Mouse (Mus musculus) WW6 (cell line): ENCODE data around the gene Cltc.

Experiments
- DNase-seq: peaks from one replicate; pipeline ENCODE4 v3.0.0-alpha.2; 2013; ENCODE audit warnings: low read depth, low spot score

The Cltc gene

DNA sequence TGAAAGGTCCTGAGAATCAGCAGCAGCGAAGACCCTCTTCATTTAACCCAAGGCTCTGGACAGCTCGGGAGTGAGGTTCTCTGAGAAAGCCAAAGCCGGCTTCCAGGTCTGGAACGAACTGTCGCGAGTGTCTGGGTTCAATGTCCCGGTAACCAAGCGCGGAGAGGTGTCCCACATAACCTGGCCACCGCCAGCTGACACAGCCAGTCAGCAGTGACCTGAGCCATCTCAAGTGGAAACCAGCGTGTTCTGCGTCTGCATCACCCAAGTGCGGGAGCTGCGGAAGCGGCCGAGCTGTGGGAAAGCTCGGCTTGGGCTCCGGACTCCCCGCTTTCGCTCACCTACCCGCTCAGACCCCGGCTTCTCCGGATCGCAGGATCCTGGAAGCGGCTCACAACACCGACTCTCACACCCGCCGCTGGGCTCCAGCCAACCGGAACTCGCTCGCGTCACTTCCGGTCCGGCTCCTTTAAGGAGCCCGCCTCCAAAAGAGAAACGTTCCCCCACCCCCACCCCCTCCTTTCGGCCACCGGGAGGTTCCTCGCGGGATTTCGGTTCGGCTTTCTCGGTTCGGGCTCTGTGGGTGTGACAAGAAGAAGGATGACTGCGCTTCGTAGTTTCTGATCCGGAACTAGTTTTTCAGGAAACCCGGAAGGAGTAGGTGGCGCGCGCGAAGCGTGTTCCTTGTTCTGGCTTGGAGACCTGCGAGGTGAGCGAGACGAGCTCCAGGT lies 73.8 kb downstream of the Cltc start, which contains the start of the genes Vmp1 and Ptrh2:
Gene Vmp1 (minus strand): TSS at position 442 of the 731 bp plus-strand sequence.
Gene Ptrh2 (plus strand): TSS at position 591 of the 731 bp plus-strand sequence.
- peak; percentile 99 for DNase-seq

DNA sequence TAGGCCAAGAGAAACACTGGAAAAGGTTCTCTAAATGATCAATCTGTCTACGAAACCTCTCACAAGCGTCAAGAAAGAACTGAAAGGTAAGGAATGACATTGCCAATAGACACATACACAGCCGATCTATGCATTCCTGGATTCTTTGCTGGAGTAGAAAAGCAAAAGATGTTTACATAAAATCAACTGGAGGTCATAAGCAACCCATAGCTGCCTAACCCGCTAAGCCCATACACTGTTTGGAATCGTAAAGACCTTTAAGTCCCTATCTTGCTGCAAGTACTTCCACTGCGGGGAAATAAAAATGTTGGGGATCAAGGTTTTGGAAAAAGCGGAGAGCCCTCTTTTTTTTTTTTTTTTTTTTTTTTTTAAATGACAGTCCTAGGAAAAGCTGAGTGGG lies 74.5 kb downstream of the Cltc start:
- DNase-seq: no peak

DNA sequence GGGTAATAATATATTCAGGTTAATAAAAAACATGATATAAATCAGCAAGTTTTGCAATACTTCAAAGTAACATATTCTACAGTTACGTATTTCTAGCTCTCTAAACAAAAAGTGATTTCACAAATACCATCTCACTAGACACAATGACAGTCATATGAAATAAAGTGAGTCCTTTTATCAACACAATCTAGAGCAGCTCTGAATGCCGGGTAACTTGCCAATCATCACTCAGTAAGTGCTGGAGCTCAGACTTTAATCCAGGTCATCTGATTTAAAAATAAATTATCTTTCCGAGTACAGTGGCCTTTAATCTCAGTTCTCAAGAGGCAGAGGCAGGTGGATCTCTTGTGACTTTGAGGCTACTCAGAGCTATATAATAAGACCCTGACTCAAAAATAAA lies 75.9 kb downstream of the Cltc start:
- no peak for DNase-seq

DNA sequence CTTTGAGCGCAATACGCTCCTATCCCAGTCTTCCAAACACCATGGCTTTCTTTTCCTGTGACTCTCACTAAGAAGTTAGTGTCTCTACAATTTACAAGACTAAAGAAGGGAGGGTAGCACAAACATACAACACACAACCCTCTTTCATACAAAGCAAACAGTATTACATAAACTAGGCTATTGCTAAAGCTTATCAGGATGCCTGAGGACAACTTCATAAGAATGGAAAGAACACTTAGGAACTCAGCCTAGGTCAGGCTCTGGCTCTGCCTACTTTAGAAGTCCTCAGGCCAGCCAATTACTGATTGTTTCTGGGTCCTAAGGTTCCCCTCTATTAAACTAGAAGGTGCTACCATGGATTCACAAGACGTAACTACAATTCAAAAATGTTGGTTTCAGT lies 76.6 kb downstream of the Cltc start:
- no peak for DNase-seq

DNA sequence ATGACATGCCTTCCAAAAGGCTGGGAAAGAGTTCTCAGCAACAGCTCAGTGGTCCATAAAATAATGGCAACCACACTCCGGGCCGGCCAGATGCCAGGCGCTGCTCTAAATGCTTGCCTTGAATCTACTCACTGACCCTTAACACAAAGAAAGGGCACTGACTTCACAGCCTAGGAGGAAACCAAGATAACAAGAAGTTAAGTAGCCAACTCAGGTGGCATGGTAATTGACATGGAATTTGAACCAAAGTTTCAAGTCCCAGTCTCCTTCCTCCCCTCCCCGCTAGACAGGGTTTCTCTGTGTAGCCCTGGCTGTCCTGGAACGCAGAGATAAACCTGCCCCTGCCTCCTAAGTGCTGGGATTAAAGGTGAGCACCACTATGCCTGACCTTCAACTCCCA lies 78.4 kb downstream of the Cltc start:
- DNase-seq: no peak

DNA sequence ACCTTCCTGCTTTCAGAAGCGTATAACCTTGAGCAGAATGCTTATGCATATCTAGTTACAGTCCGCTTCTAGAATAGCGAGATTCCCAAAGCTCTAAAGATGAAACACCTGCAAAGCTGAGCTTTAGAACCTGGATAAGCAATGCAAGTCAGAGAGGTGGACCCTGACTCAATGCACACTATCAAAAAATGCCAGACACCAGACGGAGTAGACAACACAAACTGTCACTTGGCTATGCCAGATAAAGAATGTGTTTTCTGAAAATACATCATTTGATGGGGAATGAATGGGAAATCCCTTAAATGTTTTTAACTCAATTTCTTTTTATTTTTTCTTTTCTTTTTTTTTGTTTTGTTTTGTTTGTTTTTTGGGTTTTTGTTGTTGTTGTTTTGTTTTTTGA lies 81.8 kb downstream of the Cltc start:
- DNase-seq: no peak

DNA sequence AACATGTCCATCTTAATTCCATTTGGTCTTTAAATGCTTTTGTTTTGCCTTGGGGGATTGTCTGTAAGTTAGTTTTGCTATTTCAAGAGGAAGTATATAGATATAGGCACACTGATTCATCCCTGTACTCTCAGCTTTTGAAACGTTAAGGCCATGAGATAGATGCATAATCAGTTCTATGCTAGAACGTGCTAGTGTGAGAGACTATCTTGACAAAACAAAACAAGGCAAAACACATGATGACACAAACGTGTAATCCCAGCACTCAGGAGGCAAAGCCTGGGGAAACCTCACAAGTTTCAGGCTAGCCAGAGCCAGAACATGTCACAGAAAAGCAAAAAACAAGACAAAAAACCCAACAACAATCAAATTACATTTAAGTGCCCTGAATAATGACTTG lies 84.6 kb downstream of the Cltc start:
- DNase-seq: no peak

DNA sequence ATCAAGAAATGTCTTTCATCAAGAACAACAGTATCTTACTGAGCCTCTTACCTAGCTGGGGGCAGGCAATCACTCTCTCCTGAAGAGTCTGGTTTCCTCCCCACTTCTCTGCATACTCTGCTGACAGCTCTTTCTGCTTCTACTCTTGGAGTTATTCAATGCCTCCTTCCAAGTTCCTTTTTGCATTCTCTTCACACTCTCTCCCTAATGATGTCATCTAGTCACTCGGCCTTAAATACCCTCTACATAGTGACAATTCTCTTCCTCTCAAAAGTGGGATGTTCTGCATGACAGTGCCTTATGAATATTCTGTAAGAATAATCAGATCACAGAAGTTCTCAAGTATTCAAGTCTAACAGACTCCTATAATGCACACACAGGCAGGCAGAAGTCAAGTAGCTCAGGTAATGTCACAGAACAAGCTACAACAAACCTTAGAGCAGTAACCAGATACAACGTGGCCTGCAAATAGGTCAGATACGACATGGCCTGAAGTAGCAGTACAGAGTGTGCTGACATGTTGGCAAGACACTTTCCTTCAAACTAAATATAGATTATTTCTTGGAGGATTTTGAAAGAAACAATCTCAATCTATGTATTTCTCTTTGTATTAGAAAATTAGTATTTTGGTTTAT lies 86.2 kb downstream of the Cltc start:
- no peak for DNase-seq

DNA sequence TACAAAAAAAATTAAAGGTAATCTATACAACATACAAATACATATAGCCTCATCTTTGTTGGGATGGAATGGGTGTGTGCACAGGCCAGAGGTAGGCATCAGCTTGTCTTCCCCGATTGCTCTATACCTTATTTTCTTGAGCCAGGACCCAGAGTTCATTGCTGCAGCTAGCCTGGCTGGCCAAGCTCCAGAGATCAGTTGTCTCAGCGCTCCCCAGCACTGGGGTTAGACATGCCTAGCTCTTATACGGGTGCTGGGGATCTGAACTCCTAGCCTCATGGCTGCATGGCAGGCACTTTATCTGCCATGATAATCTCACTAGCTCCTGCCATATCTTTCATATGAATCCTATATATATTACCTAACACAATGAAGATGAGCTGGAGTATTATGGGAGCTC lies 89.2 kb downstream of the Cltc start:
- DNase-seq: no peak

DNA sequence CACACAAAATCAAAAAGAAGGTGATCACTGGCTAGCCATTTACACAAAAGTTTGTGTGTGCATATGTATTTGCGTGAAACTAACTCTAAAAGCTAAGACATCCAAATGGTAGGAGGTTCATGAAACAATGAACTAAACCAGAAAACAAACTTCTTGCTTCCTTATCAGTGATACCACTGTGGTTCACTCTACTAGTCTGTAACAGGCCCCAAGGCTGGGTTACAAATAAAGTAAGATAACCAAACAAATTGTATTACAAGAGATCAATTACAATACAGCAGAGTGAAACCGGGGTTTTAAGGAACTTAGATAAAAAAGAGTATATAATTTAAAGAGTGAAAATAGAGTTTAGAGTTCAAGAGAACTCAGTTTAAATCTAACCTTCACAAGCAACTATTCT lies 89.8 kb downstream of the Cltc start:
- no peak for DNase-seq

DNA sequence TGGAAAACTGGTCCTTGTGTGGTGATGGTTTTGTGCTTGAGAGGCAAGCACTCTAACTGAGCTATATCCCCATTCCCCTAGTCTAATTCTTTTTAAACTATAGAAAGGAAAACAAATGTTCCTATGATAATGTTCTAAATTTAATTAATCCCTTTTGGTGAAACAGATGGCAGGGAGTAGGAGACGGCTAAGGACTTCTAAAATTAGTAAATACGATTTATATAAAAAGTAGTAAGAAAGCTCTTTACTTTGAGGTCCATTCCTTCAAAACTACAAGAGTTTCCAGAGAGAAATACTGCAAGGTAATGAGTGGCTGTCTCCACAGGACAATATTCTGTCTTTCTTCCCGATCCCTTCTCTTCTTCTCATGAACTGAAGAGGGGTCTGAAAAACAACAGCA lies 93.0 kb downstream of the Cltc start:
- DNase-seq: no peak

DNA sequence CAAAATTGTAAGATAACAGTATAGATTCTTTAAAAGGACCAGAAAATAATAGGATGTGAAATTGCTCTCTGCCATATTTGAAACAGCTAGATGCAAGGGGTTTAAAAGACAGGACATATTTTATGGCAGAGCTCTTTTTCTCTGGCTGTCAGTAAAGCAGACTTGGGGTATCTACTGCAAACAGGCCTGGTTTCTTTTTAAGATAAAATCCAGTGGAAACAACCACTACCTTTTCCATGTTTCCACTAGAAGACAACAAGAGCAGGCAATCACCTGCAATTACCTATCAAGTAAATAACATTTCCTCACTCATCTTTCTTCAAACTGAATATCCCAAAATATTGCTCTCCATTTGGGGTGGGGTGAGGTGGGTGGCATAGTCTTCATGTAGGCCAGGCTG lies 93.4 kb downstream of the Cltc start:
- no peak for DNase-seq

DNA sequence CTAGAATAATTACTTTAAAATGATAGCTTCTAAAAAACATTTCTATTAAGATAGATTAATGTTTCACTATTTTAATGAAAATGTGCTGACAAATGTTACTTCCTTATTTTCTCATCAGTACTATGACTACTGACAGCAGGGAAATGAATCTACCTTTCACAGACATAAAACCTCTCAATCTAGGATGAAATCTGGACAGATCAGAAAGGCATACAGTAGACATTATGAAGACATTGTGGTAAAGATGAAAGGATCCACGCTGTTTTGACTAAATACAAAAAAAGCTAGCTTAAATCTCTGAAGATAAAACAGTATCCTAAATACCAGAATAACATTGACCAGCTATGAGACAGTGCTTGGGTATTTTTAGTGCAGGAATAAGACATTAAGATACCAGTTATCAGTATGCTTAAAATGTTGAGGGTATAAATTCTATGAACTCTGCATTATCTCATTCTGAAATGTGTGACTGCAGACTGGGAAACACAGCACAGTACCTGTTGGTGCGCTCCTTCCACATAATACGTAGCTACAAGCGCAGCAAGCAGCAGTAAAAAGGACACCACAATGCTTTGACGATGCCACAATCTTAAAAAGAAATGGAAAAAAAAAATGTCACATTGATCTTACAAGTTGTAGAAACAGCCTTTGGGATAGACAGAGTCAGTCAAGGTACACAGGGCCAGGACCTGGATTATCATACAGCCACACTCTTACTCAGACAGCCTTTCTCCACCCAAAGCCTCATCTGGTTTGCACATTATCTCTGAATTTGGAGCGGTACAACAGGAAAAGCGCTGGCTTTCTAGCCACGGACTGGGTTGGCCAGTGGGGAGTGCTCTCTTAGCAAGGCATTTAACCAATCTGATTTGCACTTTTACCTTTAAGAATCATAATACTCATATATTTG lies 94.1 kb downstream of the Cltc start:
- DNase-seq: no peak

DNA sequence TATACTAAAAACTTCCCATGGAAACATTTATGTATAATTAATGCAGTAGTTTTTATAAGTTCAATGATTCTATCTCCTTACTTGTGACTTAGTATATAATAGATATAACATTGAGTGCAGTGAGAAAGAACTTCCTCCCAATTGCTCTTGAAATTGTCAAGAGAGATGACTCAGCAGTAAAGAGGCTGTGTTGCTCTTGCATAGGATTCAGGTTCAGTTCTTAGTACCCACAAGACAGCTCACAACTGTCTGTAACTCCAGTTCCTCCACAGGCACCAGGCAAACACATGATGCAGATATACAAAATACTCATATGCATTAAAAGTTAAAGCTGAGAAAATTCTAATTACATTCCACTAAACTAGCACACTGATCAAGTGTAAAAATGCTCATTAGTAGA lies 99.5 kb downstream of the Cltc start:
- DNase-seq: no peak

DNA sequence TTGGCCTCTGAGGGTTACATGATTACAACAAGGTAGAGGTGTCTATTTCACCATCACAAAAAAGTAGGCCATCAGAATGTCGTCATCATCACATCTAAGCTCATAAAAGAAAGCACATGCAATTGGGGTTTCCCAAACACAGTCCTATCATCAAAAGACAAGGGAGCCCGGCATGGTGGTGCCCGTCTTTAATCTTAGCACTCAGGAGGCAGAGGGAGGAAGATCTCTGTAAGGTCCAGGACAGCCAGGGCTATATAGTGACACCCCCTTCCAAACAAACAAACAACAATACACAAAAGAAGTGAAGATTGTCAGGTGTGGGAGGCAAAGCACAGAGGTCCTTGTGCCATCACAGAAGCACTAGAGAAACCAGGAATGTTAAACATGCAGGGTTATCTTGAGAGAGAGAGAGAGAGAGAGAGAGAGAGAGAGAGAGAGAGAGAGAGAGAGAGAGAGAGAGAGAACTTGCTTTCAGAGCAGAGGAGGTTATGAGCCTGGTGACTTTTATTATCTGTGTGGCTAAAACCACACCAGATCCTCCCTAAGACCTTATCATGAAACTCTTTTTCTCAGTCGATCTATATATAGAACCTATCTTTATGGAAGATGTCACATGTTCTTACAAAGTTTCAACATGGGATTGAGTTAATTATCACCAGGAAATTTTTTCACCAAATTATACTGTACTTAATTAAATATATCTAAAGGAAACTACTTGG lies 100.4 kb downstream of the Cltc start:
- DNase-seq: no peak

DNA sequence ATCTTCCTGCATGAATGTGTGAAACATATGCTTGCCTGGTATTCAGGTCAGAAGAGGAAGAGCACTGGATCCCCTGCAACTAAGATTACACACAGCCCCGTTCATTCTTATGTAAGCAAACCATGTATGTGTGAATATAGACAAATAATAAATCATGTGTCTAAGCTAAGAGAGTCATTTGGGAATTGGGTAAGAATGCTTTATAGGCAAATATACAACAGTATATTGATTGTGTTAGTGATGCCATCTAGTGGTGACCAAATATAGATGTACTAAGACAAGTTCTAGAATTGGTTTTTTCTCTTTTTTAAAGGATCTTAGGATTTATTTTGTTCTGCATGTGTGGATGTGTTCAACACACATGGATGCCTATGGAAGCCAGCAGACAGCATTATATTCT lies 101.7 kb downstream of the Cltc start:
- no peak for DNase-seq

DNA sequence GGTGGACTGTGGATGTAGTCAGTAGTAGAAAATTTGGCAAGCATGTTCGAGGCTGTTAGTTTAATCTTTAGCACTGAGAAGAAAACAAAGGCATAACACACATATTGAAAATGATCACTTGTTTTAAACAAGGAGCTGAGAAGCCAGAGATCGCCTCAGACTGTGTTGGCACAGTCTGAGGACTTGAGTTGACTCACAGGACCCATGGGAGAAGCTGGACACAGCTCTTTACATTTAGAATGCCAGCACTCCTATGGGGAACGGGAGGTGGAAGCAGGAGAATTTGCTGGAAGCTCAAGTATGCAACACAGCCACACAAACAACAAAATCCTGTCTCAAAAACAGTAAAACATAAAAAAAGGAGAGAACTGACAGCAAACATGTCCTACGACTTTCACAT lies 103.3 kb downstream of the Cltc start:
- no peak for DNase-seq

DNA sequence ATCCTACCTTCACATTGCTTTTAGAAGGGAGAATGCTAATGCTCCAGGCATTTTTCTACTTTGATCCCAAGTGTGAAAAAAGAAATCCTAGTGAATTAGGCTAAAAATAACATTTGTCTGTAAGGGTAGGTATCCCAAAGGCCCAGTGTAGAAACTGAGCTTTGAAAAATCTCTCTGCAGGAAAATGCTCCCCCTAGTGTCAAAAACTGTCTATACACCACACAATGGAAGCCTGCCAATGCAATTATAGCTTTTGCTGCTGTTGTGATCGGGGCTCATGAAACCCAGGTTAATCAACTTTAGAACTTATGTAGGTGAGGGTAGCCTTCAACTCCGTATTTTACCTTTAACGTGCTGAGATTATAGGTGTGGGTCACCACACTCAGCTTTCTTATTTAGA lies 103.9 kb downstream of the Cltc start:
- DNase-seq: peak; percentile 24

DNA sequence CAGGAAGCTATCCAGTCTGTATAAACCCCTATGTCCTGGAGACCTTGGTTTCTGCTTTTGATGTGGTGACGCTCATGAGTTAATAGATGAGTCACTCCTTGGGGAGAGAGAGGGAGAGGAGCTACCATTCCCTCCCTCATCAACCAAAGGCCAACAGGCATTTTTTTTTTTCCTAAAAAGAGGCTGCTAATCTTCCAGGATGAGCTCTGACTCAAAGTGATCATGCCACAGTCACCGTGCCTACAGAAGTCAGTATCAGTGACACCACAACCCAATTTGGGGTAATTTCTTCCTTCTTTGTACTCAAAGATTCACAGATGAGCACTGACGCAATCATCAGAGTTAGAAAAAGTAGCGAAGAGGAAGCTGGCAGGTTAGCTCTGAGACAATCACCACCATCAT lies 104.8 kb downstream of the Cltc start:
- DNase-seq: no peak

DNA sequence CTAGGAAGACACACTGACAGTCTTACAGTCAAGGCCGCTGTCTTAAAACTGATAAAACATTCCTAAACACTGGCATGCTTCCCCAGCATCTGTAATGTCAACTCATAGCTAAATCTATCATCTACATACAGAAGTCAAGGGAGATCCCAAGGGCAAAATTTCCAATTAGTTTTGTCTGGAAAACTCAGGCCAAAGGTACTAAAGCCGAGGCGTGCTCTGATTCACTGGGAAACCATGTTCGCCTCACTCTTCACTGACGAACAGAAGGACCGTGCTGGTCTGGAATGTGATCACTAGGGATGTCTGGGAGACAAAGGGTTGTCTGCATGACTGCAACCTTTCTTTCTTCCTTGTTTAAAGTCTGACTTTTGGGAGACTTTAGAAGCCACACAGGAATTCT lies 106.7 kb downstream of the Cltc start:
- no peak for DNase-seq

DNA sequence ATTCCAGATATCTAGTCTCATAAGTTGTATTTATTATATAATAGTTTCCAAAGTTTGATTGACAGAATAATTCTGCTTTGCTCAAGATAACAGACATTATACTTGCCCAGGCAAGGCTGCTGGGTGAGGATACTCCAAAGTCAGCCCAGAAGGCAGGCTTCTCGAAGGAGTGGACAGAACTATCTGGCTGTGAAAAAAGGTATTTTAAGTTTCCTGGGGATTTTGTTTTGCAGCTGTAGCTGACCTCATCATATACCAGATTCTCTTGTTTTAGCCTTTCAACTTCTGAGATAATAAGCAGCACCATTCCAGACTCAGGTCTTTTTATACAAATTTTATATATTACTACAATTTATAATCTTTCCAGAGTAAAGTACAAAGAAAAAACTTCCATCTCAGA lies 107.8 kb downstream of the Cltc start:
- DNase-seq: no peak
